Mouse (Mus musculus) spleen, postnatal 4 days (tissue): ENCODE data around the gene Kcnip2.

Experiments
- DNase-seq, 2 experiments: peaks; one replicate each; pipeline ENCODE4 v3.0.0; 2022; ENCODE audit warnings: low spot score in 2 of 2

The Kcnip2 gene

DNA sequence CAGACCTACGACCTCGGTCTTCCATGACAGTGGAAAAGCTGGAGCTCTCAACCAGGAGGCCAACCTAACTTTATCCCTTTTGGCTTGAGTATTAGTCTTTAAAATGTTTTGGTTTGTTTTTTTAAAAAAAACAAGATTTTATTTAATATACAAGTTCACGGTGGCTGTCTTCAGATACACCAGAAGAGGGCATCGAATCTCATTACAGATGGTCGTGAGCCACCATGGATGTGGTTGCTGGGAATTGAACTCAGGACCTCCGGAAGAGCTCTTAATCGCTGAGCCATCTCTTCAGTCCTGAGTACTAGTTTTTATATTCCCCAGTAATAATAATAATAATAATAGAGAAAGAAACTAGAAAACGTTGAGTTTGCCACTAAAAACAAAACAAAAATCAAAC is 34.2 kb downstream of the Kcnip2 start:
- DNase-seq = no peak

DNA sequence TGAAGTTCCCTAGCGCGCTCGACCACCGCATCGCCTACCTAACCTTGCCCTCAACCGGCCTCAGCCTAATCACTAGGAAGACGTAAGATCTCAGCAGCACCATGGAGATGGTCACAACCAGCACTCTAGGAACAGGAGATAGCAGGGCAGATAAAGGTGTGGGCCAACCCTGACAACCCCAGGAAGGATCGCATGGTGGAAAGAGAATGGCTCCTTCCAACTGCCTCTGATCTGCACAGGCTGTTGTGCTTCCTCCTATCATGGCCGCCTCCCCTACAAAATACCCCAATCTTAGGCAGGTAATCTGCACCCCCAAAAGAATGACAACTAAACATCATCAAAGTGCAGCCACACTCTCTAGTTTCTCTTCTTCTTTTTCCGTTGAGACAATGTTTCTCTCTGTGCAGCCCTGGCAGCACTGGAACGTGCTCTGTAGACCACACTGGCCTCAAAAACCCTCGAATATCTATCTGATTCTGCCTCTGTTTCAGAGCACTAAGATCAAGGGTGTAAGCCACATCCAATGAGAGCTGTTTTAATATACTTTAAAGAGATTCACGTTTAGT is 35.4 kb downstream of the Kcnip2 start:
- DNase-seq = no peak

DNA sequence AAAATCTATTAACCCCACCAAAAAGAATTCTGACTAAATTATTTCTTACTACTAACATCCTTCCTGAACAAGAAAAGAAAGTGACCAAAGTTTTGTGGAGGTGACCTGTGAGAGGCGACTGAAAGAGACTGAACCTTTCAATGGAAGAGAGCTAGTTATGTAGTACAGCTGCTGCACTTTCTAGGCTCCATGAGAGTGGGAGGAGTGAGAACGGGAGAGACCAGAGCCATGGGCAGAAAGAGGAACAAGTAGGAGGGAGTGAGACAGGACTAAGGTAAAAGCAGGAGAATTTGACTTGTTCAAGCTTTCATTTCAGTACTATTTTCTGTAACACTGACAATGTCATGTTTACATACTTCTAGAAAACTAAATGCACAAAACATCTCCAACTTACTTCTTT is 40.4 kb downstream of the Kcnip2 start:
- DNase-seq = no peak

DNA sequence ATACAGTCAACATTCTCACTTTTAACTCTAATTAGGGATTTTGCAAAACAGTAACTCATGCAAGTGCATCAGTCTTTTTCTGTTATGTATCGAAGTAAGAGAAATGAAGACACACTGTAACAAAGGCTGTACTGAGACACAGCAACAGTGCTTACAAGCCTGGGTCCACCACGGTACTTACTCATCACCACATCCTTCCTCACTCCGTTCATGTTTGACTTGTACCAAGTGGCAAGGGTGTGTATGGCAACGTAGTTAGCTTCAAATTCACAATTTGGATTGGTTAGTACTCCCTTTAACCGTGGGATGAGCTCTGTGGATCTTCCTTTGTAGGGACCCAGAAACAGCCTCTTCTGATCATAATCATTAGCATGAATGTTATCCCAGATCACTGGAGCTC is 44.4 kb downstream of the Kcnip2 start:
- no peak for DNase-seq

DNA sequence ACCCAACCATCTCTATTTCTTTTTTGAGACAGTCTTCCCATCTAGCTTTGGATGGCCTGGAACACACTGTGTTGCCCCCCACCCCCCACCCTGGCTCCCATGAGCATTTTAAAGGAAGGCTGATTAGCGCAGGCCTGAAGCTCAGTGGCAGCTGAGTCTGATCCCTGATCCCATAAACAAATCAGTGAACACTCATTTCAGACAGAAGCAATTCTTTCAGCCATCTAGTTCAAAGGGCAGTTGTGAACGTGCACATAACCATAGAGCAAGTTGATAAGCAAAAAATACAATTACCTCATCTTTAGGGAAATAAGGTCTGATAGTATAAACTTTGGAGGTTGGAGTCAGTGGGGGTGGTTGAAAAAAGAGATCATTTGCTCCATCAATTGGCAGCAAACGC is 55.1 kb downstream of the Kcnip2 start:
- no peak for DNase-seq

DNA sequence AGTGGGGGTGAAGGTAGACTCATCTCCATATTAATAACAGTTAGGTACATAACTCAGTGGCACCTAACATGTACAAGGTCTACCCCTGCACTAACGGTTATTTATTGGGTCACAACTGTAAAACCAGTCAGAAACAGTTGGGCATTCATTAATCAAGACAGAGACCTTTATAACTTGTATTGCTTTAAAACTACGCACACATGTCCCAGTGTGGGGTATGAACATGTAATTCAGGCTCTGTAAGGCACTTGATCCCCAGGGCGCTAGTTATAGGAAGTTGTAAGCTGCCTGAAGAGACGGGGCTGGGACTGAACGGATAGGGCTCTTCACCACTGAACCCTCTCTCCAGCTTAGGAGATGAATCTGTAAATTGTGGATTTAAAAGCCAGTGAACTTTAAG is 57.2 kb downstream of the Kcnip2 start:
- DNase-seq = no peak

DNA sequence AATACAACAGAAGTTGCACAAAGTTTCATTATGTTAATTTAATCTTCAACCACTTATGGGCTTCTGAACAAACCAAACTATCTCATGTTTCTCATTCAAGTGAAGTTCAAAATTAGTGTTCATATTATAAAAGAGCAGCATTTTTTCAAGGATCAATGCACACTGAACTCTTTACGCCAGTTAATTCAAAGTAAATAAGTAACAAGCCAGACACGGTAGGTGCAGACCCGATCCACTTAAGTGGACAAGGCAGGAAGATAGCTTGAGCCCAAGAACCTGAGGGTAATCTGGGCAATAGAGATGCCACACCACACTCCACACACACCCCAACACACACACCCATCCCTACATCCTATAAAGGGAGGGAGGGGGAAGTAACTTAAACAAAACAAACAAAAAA is 62.3 kb downstream of the Kcnip2 start:
- no peak for DNase-seq

DNA sequence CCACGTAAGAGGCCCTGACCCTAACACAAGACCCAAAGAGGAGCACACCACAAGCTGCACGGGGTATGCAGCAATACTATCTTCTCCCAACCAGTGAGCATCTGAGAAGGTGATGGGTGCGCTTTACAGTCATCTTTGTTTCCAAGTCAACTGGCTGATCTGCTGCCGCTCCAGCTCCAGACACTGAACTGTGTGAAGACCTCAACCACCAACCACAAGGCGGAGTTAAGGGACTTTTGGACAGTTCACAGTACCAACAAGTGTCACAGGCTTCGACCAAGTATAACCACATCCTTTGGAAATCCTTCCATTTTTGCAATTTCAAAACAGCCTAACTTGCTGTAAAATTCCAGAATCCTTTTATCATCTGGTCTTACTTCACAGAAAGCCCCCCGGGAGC is 64.0 kb downstream of the Kcnip2 start:
- DNase-seq = no peak

DNA sequence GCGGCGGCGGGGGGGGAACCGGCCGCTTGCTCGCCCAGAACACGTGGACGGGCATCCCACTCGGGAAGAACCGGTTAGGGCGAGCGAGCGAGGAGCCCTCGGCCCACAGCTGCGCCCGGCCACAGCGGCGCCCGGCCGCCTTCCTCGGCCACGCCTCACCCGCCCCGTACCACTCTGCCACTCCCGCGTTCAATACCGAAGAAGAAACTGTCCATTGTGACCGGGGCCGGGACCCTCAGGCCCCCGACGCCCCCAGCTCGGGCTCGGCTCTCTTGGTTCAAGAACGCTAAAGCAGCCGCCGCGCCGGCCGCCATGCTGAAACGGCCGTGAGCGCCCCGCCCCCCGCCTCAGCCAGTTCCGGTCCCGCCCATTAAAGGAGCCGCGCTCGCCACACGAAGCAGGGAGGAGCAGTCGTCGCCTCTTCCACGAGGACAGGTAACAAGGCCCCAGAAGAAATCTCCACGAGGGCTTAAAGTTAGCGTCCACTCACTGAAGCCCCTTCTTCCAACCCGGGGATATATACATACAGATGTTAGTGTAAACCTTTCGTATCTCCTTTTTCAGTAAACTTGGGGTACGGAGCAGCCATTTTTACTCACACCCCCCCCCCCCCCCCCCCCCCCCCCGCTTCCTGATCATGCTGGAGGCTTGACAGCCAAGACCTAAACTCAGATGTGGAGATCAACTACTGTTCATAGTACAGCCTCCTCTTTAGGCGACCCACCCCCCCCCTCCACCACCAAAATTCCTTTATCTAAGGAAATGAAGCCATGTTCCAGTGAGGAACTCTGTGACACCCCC is 66.4 kb downstream of the Kcnip2 start, which contains the start of gene Npm3:
Npm3 (minus strand) TSS at position 349 of the 801 bp plus-strand sequence.
- DNase-seq = peak; percentile 86 to 95

DNA sequence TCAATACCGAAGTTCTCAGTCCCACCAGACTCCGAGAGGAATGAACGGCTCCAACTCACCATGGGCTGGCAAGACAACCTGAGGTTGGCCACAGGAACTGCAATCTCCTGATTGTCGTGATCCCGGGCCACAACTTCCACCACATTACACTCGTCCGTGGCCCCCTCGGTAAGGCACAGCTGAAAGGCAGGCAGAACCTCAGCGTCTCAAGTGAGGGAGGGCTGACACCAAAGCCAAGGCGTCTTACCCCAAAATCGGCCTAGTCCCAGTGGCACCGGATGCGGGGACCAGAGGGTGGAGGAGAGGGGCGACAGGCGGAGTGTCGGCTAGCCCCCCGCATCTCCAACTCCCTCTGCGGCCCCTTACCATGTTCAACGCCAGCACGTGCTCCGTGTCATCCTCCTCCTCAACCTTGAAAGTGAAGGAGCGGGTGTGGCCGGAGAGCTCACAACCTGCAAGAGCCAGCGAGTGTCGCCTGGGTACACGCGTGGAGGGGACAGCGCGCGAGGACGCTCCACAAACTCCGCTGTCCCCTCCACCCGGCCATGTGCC is 67.1 kb downstream of the Kcnip2 start:
- peak; percentile 20 to 74 for DNase-seq

DNA sequence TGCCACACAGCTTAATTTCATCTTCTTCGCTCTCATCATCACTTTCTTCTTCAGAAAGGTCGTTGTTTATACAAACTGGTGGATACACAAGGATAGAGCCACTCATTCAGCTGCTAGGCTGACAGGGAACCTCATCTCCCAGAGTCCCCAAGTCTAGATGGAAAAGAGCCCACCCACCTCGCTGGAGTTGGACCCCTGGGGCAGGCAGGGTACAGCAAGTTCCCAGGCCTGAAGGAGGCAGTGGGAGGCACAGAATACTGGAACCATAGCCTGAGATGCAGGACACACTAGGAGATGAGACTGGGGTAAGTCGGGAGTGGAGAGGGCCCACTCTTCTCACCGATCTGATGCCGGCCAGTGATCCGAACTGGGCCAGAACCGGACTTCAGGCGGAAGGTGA is 67.7 kb downstream of the Kcnip2 start:
- no peak for DNase-seq

DNA sequence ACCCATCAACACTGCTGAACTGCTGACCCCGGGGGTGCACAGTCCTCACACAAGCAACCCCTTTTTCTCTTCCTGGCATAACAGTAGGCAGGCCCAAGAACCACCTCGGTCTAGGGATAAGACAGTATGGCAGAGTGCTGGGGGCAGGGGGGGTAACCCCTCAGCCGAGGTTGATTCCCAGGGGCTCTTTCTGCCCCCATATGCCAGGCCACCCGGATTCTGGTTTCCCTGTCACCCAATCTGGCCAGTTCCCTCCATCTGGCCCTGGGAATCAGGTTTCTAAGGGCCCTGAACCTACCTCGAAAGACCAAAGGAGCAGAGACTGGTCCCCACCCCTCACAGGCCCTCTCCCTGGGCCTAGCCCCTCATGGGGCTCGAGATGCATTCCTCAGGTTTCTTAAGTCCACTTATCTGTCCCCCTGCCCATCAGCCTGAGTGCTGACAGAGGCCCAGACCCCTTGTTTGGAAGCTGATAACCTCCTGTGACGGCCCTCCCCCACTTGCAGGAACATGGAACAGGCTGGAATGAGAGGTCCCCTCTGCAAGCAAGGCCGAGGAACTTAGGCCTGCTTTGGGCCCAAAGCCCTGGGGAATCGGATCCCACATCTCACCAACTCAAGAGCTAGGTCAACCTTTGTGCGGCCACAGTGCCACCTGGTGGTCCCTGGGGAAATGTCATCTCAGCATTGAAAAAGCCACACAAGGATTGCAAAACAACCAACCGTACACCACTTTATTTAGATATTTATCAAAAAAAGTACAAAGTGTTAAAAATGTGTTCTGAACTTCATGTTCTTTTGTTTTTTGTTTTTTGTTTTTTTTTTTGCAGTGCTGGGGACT is 68.6 kb downstream of the Kcnip2 start:
- DNase-seq = peak; percentile 85 to 94

DNA sequence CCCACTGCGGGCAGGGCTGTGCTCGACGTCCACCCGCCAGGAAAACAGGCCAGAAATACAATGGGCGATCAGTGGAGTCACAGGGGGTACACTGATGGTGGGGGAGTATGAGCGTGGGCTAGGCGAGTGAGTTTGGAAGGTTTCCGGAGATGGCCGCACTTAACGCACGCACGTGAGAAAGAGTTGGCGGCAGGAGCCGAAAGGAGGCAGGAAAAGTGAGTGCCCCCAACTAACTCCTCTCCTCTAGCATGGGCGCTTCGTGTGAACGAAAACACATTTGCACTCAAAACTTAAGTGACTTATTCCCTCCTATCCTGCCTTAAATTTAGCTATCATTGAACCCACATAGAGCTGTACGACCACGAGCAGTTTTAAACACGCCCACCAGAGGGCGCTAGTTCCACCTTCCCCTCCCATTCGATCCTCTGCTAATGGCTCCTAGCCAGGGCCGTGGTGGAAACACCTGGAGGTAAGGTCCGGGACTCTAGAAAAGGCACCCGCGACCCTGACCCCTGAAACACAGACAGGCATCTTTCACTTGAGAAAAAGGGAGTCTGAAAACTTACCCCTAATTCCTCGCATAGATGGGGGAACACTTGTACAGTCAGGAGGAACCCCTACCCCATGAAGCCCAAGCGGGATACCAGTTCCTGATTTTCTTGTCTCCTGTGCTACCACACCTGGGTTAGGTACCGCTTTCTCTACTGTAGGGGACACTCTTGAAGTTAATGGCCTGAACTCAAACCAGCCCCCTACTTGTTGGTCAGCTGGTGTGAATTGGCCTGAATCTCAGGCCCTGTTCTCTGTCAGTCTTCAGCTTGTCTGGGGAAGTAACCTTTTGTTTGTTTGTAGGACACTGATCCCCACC is 69.5 kb downstream of the Kcnip2 start:
- peak; percentile 76 to 92 for DNase-seq

DNA sequence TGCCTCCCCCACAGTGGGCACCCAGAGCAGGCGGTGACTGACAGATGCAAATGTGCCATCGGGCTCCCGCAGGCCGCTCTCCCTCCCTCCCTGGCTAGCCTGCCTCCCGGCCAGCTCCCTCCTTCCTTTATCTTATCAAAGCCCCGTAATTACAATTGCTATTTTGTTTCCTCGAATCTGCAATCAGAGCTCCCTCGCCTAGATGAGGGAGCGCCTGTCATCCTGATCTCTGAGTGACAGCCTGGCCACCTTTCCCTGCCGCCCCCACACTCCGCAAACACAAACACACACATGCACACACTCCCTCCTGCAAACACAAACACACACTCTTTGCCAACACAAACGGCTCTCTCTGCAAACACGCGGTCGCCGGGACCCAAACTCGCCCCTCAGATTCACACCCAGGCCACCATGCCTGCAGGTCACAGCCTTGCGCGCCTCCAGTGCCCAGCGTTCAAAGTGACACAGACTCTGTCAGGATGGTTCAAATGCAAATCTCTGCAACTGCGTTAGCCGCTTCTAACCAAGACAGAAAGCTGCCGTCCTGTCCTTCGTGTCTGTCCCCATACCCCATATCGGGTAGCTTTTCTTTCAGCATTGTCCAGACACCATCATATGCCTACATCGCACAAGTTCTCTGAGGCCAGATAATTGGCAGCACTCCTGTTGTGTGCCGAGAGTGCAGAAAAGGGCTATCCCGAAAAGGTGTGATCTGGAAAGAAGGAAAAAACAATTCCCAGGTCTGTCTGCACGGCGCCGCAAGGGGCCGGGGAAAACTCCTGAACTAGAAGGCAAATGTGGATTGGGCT is 70.3 kb downstream of the Kcnip2 start:
- no peak for DNase-seq

DNA sequence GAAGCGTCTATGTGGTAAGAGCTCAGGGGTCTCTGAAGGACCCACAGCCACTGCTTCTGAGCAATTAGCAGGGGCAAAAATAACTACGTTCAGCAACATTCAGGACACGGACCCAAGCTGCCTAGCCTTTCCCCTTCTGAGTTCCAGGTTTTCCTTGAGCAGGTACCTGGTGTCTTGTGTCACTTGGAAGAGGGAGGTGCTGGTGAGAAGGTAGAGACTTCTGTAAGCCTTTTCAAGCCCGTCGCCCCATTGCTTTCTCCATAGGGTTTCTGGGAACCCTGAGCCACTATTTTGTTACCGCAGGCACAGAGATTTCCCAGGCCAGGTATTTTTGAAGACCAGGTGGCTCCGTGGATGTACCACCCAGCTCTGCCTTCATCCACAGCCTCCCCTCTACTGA is 72.2 kb downstream of the Kcnip2 start:
- no peak for DNase-seq

DNA sequence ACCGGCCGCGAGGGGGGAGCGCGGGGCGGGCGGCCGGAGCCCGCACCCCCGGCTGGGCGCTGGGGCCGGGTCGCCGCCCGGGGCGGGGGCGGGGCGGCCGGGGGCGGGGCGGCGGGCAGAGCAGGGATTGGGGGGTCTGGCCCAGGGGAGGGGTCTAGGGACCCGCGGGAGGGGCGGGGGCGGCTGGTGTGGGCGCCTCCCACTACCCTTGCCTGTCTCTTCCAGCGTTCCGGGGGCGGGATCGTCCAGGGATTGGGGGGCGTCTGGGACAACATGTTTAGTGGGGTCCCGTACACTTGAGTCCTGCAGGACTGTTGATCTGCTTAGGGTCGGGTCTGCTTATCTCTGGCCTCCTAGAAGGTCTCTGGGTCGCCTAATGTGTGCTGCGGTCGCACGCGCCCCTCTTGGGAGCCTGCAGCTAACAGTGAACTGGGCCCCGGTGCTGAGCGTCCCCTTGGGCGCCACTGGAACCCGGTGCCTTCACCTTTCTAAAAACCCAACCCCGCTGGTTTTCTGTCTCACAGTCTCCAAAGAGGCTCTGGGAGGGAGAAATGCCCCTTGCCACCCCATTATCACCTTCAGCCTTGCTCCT is 72.8 kb downstream of the Kcnip2 start:
- DNase-seq = no peak

DNA sequence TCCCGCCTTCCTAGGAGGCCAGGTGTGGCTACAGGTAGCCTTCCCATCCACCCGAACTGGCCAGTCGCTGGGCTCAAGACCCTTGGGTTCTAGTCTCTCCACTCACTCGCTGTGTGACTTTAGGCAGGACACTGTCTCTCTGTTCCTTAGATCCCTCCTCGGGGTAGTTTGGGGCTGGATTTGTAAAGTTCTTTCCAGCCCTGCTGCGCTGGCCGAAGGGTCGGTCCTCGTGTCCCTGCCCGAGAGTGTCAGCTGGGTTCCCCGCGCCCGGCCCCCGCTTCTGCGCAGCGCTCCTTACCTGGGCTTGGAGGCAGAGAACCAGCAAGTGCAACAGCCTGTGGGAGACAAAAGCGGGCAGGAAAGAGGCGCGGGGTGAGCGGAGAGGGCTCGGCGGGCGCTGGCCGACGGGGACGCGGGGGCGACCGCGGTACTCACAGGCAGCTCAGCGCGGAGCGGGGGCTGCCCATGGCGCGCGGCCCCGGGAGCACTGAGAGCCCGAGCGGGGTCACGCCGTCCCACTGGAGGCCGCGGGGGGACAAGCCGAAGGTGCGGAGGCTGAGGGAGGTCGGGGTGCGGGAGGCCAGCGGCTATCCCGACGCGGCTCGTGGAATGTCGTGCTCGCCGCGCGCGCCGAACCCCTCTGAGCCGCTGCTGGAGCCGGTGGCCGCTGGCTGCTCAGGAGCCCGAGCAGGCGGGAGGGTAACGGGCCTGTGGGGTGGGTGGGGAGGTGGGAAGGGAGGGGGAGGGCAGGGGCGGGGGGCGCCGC is 73.5 kb downstream of the Kcnip2 start, which contains the start of gene Fgf8:
Fgf8 (minus strand) TSS at position 698 of the 766 bp plus-strand sequence.
- DNase-seq = no peak
